Mouse (Mus musculus) naive thymus-derived CD4-positive, alpha-beta T cell, adult 2 months (primary cell): ENCODE results near the gene Slc38a11.

Experiments used
- DNase-seq: peaks from one replicate; pipeline ENCODE4 v3.0.0-alpha.2; 2011; ENCODE audit warnings: low read depth

Slc38a11 gene

GRCm38 (mm10) chr2:65363828-65364497, at the start of gene Slc38a11:
Gene Slc38a11, minus strand, starts transcription at chr2:65364034.
- no peak for DNase-seq

GRCm38 (mm10) chr2:65407110-65407509, 43.3 kb upstream of the Slc38a11 start:
- DNase-seq = no peak

GRCm38 (mm10) chr2:65405407-65405806, 41.6 kb upstream of the Slc38a11 start:
- no peak for DNase-seq

- no peak for DNase-seq
Observed at GRCm38 (mm10) chr2:65402001-65402400, 38.2 kb upstream of the Slc38a11 start.

GRCm38 (mm10) chr2:65399938-65400337, 36.1 kb upstream of the Slc38a11 start:
- no peak for DNase-seq

- peak; percentile 16 for DNase-seq
Observed at GRCm38 (mm10) chr2:65396128-65396527, 32.3 kb upstream of the Slc38a11 start.

- no peak for DNase-seq
Observed at GRCm38 (mm10) chr2:65393061-65393460, 29.2 kb upstream of the Slc38a11 start.

GRCm38 (mm10) chr2:65391322-65391721, 27.5 kb upstream of the Slc38a11 start:
- peak; percentile 14 for DNase-seq

- no peak for DNase-seq
Observed at GRCm38 (mm10) chr2:65384815-65385214, 21.0 kb upstream of the Slc38a11 start.

GRCm38 (mm10) chr2:65382485-65382884, 18.7 kb upstream of the Slc38a11 start:
- DNase-seq = no peak

GRCm38 (mm10) chr2:65378425-65378824, 14.6 kb upstream of the Slc38a11 start:
- no peak for DNase-seq

GRCm38 (mm10) chr2:65374410-65374809, 10.6 kb upstream of the Slc38a11 start:
- DNase-seq = no peak

- no peak for DNase-seq
Observed at GRCm38 (mm10) chr2:65373076-65373475, 9.2 kb upstream of the Slc38a11 start.

- DNase-seq = no peak
Observed at GRCm38 (mm10) chr2:65360736-65361475, 2.9 kb downstream of the Slc38a11 start.

GRCm38 (mm10) chr2:65347367-65347766, 16.5 kb downstream of the Slc38a11 start:
- DNase-seq = no peak

GRCm38 (mm10) chr2:65346915-65347314, 16.9 kb downstream of the Slc38a11 start:
- DNase-seq = peak; percentile 30

GRCm38 (mm10) chr2:65346037-65346436, 17.8 kb downstream of the Slc38a11 start:
- no peak for DNase-seq

GRCm38 (mm10) chr2:65342057-65342456, 21.8 kb downstream of the Slc38a11 start:
- peak; percentile 75 for DNase-seq

- DNase-seq = peak; percentile 32
Observed at GRCm38 (mm10) chr2:65340839-65341238, 23.0 kb downstream of the Slc38a11 start.

- peak; percentile 62 for DNase-seq
Observed at GRCm38 (mm10) chr2:65337378-65338140, 26.3 kb downstream of the Slc38a11 start.

- peak; percentile 26 for DNase-seq
Observed at GRCm38 (mm10) chr2:65336608-65337007, 27.2 kb downstream of the Slc38a11 start.

GRCm38 (mm10) chr2:65334091-65334490, 29.7 kb downstream of the Slc38a11 start:
- DNase-seq = no peak

GRCm38 (mm10) chr2:65331321-65331720, 32.5 kb downstream of the Slc38a11 start:
- peak; percentile 77 for DNase-seq
